Mouse (Mus musculus) forebrain, postnatal 0 days (tissue): ENCODE measurements at regions not wholly inside any gene's neighbourhood (a gene's known extent, or its start where the extent isn't known, plus 50 kb on each side); places are given as distances from the start of the nearest gene placed in this dataset.

Experiments
- ATAC-seq: fragments of 200-750 bp; cut with Nextera tagmentation; 2 replicates; pipeline ENCODE4 v1.8.0; 2017; ENCODE audit warnings: mild to moderate bottlenecking, moderate library complexity
- DNase-seq: peaks from one replicate; pipeline ENCODE4 v3.0.0-alpha.2; 2015
- H3K27ac ChIP-seq: fragments of 300-500 bp; sonication (generic); 2 replicates; pipeline ENCODE4 v1.5.1; 2014; ENCODE audit warnings: low read depth, mild to moderate bottlenecking, antibody characterized with exemption, low read length, moderate library complexity, mixed read lengths
- H3K27me3 ChIP-seq: fragments of 300-500 bp; sonication (generic); 2 replicates; pipeline ENCODE4 v1.6.1; 2014; ENCODE audit warnings: mild to moderate bottlenecking, low read length, mixed read lengths; ENCODE audit not compliant: insufficient read depth
- H3K36me3 ChIP-seq: fragments of 300-500 bp; sonication (generic); 2 replicates; pipeline ENCODE4 v1.6.1; 2014; ENCODE audit warnings: mild to moderate bottlenecking, moderate library complexity; ENCODE audit not compliant: insufficient read depth
- H3K4me1 ChIP-seq: fragments of 300-500 bp; sonication (generic); 2 replicates; pipeline ENCODE4 v1.6.1; 2014; ENCODE audit warnings: antibody characterized with exemption; ENCODE audit not compliant: insufficient read depth
- H3K4me2 ChIP-seq: fragments of 300-500 bp; sonication (generic); 2 replicates; pipeline ENCODE4 v1.6.1; 2014; ENCODE audit warnings: low read depth, mild to moderate bottlenecking, moderate library complexity
- H3K4me3 ChIP-seq: fragments of 300-500 bp; sonication (generic); 2 replicates; pipeline ENCODE4 v1.5.1; 2014; ENCODE audit warnings: low read depth, low read length, mixed read lengths
- H3K9ac ChIP-seq: fragments of 300-500 bp; sonication (generic); 2 replicates; pipeline ENCODE4 v1.6.1; 2014; ENCODE audit warnings: mild to moderate bottlenecking
- H3K9me3 ChIP-seq: fragments of 300-500 bp; sonication (generic); 2 replicates; pipeline ENCODE4 v1.6.1; 2016; ENCODE audit warnings: low read length
- CTCF ChIP-seq: sonication (generic); IDR thresholded peaks from 2 replicates; pipeline ENCODE4 v1.5.1; 2016; ENCODE audit warnings: antibody characterized with exemption, control low read depth, low read depth
- WGBS: fragments of 180-500 bp; shearing (Covaris S2); extraction: QIAGEN DNeasy Blood & Tissue Kit; methylation state at CpG from one replicate; pipeline ENCODE4 v1.1.7; 2014; 5-methylcytosine and 5-hydroxymethylcytosine counted together

GRCm38 (mm10) chr3:35437687-35438086 is 316.2 kb upstream of the Atp11b start:
- WGBS: 82% methylated on average over 1 of the region's 1 CpGs
- Histone ChIP-seq H3K27me3 (no peaks in the 10 kb centered on the region), H3K4me1 (no peaks in the 10 kb centered on the region), H3K36me3 (no peaks in the 10 kb centered on the region), H3K4me2 (no peak overlapping the region), H3K9ac (no peak overlapping the region), H3K4me3 (no peak overlapping the region), H3K27ac (no peak overlapping the region), H3K9me3 (no peaks in the 10 kb centered on the region)
- DNase-seq (no peak), ATAC-seq (no peak)
- TF ChIP-seq CTCF: no peak

GRCm38 (mm10) chr3:35462858-35463257 is 291.0 kb upstream of the Atp11b start:
- TF ChIP-seq CTCF: no peak
- Histone ChIP-seq H3K4me1 (no peaks in the 10 kb centered on the region), H3K27ac (no peak overlapping the region), H3K27me3 (no peaks in the 10 kb centered on the region), H3K9me3 (no peaks in the 10 kb centered on the region), H3K9ac (no peak overlapping the region), H3K4me2 (no peak overlapping the region), H3K36me3 (no peaks in the 10 kb centered on the region), H3K4me3 (no peak overlapping the region)
- no peak for ATAC-seq
- no peak for DNase-seq
- WGBS: 52% methylated on average over 4 of the region's 4 CpGs

GRCm38 (mm10) chr3:35464212-35464911 is 289.5 kb upstream of the Atp11b start:
- Histone ChIP-seq H3K9me3 (no peaks in the 10 kb centered on the region), H3K27ac (no peak overlapping the region), H3K9ac (no peak overlapping the region), H3K27me3 (no peaks in the 10 kb centered on the region), H3K4me1 (no peaks in the 10 kb centered on the region), H3K4me2 (no peak overlapping the region), H3K36me3 (no peaks in the 10 kb centered on the region), H3K4me3 (no peak overlapping the region)
- 31% methylated on average over 11 of the region's 11 CpGs for WGBS
- TF ChIP-seq CTCF: no peak
- ATAC-seq (peak; percentile 73), DNase-seq (no peak)

GRCm38 (mm10) chr3:35465956-35466355 is 287.9 kb upstream of the Atp11b start:
- H3K36me3 ChIP-seq: no peaks in the 10 kb centered on the region
- ATAC-seq: no peak
- H3K27ac ChIP-seq: no peak overlapping the region
- no peak for DNase-seq
- WGBS: 35% methylated on average over 3 of the region's 3 CpGs
- no peaks in the 10 kb centered on the region for H3K9me3 ChIP-seq
- no peak overlapping the region for H3K9ac ChIP-seq
- H3K27me3 ChIP-seq: no peaks in the 10 kb centered on the region
- H3K4me3 ChIP-seq: no peak overlapping the region
- no peak overlapping the region for H3K4me2 ChIP-seq
- H3K4me1 ChIP-seq: no peaks in the 10 kb centered on the region
- TF ChIP-seq CTCF: no peak

GRCm38 (mm10) chr3:35473351-35473750 is 280.6 kb upstream of the Atp11b start:
- Histone ChIP-seq H3K9ac (no peak overlapping the region), H3K27me3 (no peaks in the 10 kb centered on the region), H3K27ac (no peak overlapping the region), H3K9me3 (no peaks in the 10 kb centered on the region), H3K4me3 (no peak overlapping the region), H3K4me1 (no peaks in the 10 kb centered on the region; the same call in 1 of the 2 replicates), H3K4me2 (no peak overlapping the region), H3K36me3 (no peaks in the 10 kb centered on the region)
- no peak for TF ChIP-seq CTCF
- WGBS: 62% methylated on average over 7 of the region's 7 CpGs
- DNase-seq (no peak), ATAC-seq (no peak)

GRCm38 (mm10) chr3:35474361-35474760 is 279.5 kb upstream of the Atp11b start:
- DNase-seq (no peak), ATAC-seq (no peak)
- Histone ChIP-seq H3K9me3 (no peaks in the 10 kb centered on the region), H3K27me3 (no peaks in the 10 kb centered on the region), H3K4me1 (no peaks in the 10 kb centered on the region; the same call in 1 of the 2 replicates), H3K27ac (no peak overlapping the region), H3K9ac (no peak overlapping the region), H3K36me3 (no peaks in the 10 kb centered on the region), H3K4me2 (no peak overlapping the region), H3K4me3 (no peak overlapping the region)
- no peak for TF ChIP-seq CTCF
- 49% methylated on average over 6 of the region's 6 CpGs for WGBS

GRCm38 (mm10) chr3:35475326-35475725 is 278.6 kb upstream of the Atp11b start:
- no peak for TF ChIP-seq CTCF
- Histone ChIP-seq H3K9me3 (no peaks in the 10 kb centered on the region), H3K27ac (no peak overlapping the region), H3K36me3 (no peaks in the 10 kb centered on the region), H3K27me3 (no peaks in the 10 kb centered on the region), H3K4me3 (no peak overlapping the region), H3K4me1 (no peaks in the 10 kb centered on the region; the same call in 1 of the 2 replicates), H3K9ac (no peak overlapping the region), H3K4me2 (no peak overlapping the region)
- no peak for ATAC-seq
- peak; percentile 49 for DNase-seq
- 70% methylated on average over 7 of the region's 7 CpGs for WGBS
